Comparison of ENCODE assay signal across 10 mouse cellular contexts in genomic region chr15:102749103-102749502, GRCm38 (mm10).
"Had no signal": no experiment of that assay in that cellular context is flagged by ENCODE, and none has a peak within 500 bp of the region (broad histone marks: within the 10 kb centered on the region; RNA-seq: fewer than 3 reads in every experiment).

No protein-coding gene starts in this region.

- H3K27ac ChIP-seq: limb, embryonic 15.5 days; liver, embryonic 12.5 days had no signal

- H3K36me3 ChIP-seq: limb, embryonic 15.5 days; liver, embryonic 12.5 days had no signal

- DNase-seq: kidney, postnatal 14 days; left cerebral cortex, postnatal 4 days; lung, embryonic 14.5 days; lung, postnatal 10 days; right cerebral cortex, postnatal 14 days; thymus, postnatal 4 days had no signal

- H3K4me3 ChIP-seq: limb, embryonic 15.5 days; liver, embryonic 12.5 days had no signal

- ATAC-seq: intestine, embryonic 16.5 days; liver, embryonic 12.5 days had no signal

- H3K9me3 ChIP-seq: limb, embryonic 15.5 days; liver, embryonic 12.5 days had no signal

- H3K4me1 ChIP-seq: liver, embryonic 12.5 days had no signal

- H3K9ac ChIP-seq: limb, embryonic 15.5 days; liver, embryonic 12.5 days; lung, embryonic 14.5 days had no signal

- H3K4me2 ChIP-seq: limb, embryonic 15.5 days; liver, embryonic 12.5 days; lung, embryonic 14.5 days; midbrain, embryonic 11.5 days had no signal
